Mouse (Mus musculus) T-cell, adult 2 months (primary cell): ENCODE data around the gene Fbxl15.

ENCODE experiments used
- DNase-seq: peaks from one replicate; pipeline ENCODE4 v3.0.0; 2022; ENCODE audit warnings: low spot score

The Fbxl15 gene

GRCm38 (mm10) chr19:46328081-46329030 is at the start of gene Fbxl15:
Fbxl15 (plus strand) TSS chr19:46328184.
- peak; percentile 91 for DNase-seq

- DNase-seq, result no peak
These were observed 45.7 kb upstream of the Fbxl15 start for GRCm38 (mm10) chr19:46282081-46282849.

GRCm38 (mm10) chr19:46284686-46285085 is 43.3 kb upstream of the Fbxl15 start:
- no peak for DNase-seq

- no peak for DNase-seq
These were observed 42.4 kb upstream of the Fbxl15 start for GRCm38 (mm10) chr19:46285631-46286030.

- DNase-seq, result no peak
These were observed 41.9 kb upstream of the Fbxl15 start for GRCm38 (mm10) chr19:46286047-46286446.

- no peak for DNase-seq
These were observed 41.1 kb upstream of the Fbxl15 start for GRCm38 (mm10) chr19:46286926-46287325.

- DNase-seq, result no peak
These were observed 40.4 kb upstream of the Fbxl15 start for GRCm38 (mm10) chr19:46287566-46287965.

GRCm38 (mm10) chr19:46290535-46291105 is 37.4 kb upstream of the Fbxl15 start:
- DNase-seq, result no peak

- no peak for DNase-seq
These were observed 31.0 kb upstream of the Fbxl15 start for GRCm38 (mm10) chr19:46296938-46297337.

- no peak for DNase-seq
These were observed 27.5 kb upstream of the Fbxl15 start for GRCm38 (mm10) chr19:46300294-46301045.

- no peak for DNase-seq
These were observed 25.4 kb upstream of the Fbxl15 start for GRCm38 (mm10) chr19:46302551-46302950.

GRCm38 (mm10) chr19:46303251-46304215 is 24.5 kb upstream of the Fbxl15 start:
- DNase-seq, result no peak

GRCm38 (mm10) chr19:46304216-46304841 is 23.7 kb upstream of the Fbxl15 start, which contains the start of gene Nfkb2:
Nfkb2 (plus strand) TSS chr19:46304320.
- peak; percentile 96 for DNase-seq

GRCm38 (mm10) chr19:46304908-46305333 is 23.1 kb upstream of the Fbxl15 start:
- no peak for DNase-seq

GRCm38 (mm10) chr19:46305432-46306267 is 22.3 kb upstream of the Fbxl15 start:
- peak; percentile 93 for DNase-seq

- DNase-seq, result no peak
These were observed 21.7 kb upstream of the Fbxl15 start for GRCm38 (mm10) chr19:46306268-46306610.

GRCm38 (mm10) chr19:46306751-46307289 is 21.2 kb upstream of the Fbxl15 start:
- no peak for DNase-seq

- DNase-seq, result no peak
These were observed 20.2 kb upstream of the Fbxl15 start for GRCm38 (mm10) chr19:46307781-46308180.

- no peak for DNase-seq
These were observed 19.7 kb upstream of the Fbxl15 start for GRCm38 (mm10) chr19:46308303-46308702.
